Mouse (Mus musculus) retina, adult 2 months (tissue): ENCODE measurements around the gene Adcy7.

Experiments used
- DNase-seq: peaks from one replicate; pipeline ENCODE4 v3.0.0-alpha.2; 2012; ENCODE audit warnings: low read depth, low spot score

Gene Adcy7

DNA sequence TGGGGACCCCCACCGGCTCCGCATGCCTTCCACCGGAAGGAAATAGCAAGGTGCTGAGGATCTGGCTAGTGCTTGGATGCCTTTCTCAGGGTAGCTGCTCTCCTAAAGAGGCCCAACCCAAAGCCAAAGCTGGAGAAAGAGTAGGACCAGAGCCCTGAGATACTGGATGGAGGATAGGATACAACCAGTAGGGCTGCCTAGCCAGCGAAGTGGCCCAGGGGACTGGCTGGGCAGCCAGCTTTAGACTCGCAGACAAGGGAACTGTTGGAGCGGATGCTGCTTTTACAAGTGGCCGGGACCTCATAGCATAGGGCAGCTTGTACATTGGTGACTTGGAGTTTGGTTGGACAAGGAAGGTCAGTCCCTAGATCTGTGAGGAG lies 838 bp downstream of the Adcy7 start:
- DNase-seq, result no peak

DNA sequence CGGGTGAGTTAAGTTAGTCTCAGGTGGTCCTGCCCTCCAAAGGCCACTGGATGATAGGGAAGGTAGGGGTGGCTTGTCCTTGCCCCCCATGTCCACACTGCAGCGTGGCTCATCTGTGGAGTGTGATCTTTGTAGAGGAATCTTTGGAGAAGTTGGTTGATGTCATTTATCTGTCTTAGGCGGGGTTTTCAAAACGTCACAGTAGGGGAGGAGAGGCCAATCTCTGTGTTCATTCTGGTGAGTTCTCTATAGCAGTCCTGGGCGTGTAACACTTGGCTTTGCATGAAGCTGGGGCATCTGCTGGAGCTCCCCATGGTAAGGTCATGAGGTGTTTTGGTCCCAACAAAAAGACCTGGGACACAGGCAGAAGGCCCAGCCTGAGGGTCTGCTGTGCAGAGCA lies 1.9 kb downstream of the Adcy7 start:
- DNase-seq, result no peak

DNA sequence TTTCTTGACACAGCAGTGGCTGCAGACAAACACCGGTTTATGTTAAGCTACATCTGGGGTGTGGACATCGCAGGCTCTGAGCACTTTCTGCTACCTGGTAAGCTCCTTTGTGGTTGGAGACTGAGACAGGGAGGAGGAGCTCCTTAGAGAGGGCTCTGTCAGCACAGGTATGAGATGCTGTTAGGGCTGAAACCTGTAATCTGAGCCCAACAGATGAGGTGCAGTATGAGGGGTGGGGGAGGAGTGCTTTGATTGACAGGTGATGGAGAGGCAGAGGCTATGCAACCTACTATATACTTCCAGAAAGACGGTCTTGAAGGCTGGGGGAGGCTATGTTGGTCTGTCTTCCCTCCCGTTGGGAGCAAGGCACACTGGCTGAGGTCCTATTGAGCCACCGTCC lies 7.0 kb downstream of the Adcy7 start:
- no peak for DNase-seq

DNA sequence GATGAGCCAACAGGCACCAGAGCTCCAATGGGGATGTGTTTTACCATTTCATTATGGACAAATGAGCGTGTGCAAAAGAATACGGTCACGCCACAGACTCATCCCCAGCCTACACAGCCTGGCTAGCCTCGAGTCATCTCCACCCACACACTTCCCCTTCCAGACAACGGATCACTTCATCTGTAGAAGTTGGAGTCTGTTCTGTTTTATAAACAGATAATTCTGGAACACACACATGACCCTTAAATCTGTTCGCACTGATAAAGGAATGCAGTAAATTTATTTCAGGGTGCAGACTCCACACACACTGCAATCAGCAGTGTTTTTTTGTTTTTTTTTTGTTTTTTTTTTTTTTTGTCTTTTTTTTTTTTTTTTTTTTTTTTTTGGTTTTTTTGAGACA lies 7.5 kb downstream of the Adcy7 start:
- DNase-seq, result no peak

DNA sequence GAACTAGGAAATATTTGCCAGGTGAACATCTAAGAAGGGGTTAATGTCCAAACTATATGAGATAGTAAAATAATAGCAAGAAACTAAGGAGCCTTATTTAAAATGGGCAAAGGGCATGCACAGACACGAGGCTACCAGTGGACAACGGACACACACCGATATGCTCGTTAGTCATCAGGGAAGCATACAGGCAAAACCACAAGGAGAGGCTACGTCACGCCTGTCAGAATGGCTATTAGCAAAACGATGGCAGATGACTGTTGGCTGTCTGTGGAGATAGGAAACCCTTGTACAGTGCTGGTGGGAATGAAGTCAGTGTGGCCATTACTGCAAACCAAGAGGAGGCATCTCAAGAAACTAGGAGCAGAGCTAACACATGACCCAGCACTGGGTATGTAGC lies 8.7 kb downstream of the Adcy7 start:
- DNase-seq, result no peak

DNA sequence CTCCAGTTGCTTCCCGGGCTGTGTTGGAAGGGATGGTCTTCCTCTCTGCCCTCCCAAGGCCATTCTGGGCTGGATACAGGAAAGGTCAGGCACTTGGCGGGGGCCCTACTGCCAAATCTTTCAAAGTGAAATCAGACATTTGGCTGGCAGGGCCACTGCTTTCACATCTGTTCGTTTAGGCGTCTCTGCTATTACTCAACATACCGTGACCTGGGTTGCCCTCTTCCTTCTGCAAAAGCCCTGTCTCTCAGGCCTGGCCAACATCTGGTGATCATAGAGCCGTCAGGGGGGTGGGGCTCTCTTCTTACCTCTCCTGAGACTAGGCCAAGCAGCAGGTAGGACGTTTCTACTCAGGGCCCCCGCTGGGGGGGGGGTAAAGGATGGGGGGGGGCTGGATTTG lies 10.5 kb downstream of the Adcy7 start:
- no peak for DNase-seq

DNA sequence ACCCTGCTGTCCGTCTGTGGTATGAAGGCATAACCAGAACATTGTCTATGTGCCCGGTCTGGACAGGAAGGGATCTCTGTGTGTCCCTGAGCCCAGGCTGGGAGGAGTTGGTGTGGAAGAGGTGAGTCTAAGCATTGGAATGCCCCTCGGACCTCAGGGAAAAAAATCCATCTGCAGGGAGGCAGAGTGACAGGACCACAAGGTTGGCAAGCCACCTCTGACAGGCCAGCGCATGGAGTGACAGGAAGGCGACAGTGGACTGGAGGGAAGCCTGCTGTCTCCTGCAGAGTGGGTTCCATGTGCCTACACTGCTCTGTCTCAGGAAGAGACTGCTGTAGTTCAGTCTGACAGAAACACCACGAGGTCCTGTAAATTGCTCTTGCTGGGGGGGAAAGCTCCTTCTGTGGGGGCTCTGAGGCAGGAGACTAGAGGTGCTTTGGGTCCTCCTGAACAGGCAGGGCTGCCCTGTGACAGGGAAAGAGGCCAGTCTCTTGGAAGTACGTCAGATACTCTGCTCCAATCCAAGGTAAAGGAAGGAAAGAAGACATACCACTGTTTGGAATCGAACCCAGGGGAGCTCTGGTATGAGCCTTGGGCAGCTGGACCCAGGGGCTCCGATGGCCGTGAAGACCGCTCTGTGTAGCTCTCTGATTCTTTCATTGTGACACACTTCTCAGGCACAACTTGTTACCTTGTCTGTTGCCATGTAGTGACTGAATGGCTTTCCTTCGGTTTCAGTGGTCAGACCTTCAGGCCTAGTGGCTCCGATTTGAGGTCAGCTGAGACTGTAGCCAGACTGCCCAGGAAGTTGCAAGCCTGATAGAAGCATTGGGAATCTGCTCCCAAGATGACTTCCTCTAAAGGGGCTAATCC lies 11.3 kb downstream of the Adcy7 start:
- no peak for DNase-seq

DNA sequence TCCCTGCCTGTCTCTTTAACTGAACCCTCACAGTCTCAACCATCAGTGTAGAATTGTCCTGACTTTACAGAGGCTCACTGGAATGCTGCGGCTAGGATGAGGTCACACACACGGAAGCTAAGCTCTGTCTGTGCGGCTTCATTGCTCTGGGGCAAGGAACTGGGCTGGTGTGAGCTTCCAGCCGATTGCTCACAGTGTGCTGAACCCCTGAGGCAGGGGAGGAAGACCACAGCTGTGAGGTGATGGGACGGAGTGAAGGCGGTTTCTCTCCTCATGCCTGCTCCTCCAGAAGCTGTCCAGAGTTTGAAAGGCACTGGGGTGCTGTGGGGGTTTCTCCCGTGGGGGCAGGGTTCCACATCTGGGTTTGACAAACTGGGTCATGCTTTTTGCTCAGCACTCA lies 12.5 kb downstream of the Adcy7 start:
- no peak for DNase-seq

DNA sequence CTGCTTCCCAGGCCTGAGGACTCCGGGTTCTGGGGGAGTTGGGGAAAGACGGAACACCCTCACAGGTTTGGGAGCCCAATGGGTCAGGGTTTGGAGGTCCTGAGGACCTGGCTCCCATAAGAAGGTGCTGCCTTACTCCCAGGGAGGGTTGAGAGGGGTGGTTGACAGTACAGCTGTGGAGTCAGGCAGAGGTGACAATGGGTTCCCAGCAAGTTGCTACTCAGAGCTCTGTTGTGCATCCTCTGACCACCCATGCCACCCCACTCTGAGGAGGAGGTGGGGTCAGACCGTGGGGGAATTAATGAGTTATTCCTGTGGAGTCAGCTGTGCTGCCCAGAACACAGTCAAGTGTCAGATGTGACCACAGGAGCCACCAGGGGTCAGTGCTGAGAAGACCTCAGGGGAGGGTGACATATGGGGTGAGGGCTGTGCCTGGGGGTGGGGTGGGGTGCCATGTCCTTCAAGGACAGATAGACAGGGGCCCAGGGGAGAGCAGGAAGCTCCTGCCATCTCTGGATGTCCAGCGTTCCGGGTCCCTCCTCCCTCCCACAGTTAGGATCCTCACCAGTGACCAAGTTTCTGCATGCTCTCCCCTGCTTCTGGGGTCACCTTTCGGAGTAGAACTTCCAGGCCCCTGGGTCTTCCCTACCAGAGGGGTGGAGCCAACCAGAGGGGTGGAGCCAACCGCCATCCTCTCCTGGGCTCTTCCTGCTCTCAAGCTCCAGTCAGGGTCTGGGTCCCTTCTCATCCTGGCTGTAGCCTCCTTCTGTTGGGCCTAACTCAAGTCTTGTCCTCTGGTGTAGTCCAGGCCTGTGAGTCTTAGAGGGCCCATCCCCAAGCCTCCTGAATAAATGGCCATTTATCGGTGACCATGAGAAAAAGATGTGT lies 13.5 kb downstream of the Adcy7 start:
- DNase-seq, result no peak

DNA sequence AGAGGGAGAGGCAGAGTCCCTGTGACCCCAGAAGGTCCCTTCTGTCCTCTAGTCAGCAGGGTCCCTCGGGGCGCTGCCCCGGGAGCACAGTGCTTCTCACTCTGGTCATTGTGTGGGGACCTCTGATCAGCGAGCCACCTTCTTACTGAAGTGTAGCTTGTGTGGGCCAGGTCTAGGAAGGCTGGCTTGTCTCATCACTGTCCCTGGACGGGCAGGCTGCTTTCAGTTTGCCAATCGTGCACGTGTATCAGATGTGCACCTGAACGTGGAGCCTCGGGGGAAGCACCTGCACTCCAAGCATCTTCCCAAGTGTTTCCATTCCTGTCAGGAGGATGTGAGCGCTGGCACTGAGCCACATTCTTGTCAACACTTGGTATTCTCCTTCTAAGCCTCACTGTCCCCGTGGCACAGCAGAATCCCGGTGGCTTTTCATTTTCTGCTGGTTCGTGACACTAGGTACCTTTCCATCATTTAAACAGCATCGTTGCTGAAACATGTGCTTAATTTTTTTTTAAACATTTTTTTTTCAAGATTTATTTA lies 14.3 kb downstream of the Adcy7 start:
- DNase-seq, result no peak

DNA sequence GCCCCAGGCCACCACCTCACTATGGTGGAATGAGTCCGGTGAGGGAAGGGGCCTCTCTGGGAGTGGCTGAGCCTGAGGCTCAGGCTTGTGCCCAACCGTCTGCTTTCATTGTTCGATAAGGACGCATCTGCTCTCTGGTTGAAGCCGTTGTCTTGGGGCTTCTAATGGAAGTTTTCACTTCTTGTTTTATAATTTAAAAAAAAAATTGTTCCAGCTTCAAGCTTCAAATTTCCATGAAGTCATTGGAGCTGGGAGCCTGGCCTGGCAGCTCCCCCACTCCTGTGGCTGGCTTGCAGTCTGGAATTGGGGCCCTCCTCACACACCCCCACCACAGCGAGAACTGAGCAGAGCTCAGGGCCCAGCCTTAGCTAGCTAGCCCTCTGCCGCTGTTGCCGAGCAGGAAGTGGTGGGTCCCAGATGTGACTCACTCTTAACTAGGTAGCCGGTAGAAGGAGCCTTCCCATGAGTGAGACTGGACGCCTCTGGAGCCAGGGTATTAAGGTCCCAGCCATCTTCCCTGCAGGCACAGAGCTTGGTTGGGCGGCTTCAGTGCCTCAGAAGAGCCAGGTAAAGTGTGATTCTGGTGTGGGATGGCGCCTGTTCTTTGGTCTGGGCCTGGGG lies 16.5 kb downstream of the Adcy7 start:
- no peak for DNase-seq

DNA sequence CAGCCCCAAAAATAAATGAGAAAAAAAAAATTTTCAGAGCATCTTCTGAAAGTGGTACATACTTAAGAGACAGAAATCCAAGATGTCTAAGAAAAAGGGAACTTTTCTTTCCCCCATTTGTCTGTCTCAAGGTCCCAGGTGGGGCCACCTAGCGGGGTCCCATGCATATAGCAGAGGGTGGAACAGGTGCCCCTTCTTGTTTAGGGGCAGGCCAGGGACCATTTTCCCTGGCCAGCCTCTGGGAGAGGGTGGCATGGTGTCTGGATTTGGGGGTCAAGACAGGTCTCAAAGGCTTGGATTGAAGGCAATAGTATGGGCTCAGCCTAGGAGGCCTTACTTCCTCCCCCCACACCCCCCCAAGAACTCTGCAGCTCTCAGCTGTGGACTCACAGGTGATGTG lies 17.7 kb downstream of the Adcy7 start:
- DNase-seq, result no peak

DNA sequence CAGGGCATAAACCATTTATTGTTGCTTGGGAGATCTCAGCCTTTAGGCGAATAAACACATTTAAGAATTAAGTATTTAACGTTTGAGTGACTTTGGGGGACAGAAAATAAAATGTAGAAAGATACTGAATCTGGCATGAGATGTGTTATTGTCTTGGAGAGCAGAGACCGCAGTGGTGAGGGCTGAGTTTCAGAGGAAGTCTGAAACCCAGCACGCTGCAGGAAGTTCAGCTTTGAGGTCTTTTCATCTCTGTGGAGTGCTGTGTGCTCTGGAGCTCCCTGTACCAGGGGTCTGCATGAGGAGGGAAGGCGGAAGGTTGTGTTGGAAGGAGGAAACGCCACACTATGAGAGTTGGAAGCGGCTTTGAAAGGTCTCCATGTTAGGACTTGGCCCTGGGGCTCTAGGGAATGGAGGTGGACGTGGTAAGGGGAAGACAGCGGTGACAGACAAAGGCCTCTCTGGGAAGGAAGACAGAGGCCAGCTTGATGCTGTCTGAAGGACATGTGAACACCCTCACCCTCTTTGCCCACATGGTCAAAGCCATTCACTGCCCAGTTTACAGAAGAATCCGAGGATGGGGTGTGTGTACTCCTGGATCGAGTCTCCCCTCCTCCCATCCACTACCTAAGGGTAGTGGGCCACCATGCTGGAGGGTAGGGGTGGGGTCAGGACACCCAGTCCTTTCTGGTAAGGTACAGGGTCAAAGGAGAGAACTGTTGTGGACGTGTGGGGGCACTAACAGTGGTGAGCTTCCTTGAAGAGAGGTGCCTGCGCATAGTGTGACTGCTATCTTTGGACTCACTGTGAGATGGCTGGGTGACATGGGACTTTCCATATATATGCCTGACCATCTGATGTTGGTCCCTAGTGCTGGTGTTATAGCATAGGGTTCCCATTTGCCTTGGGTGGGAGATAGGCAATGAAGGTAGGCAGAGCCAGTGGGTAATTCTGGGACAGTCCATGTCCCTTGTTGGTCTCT lies 18.4 kb downstream of the Adcy7 start:
- DNase-seq, result no peak

DNA sequence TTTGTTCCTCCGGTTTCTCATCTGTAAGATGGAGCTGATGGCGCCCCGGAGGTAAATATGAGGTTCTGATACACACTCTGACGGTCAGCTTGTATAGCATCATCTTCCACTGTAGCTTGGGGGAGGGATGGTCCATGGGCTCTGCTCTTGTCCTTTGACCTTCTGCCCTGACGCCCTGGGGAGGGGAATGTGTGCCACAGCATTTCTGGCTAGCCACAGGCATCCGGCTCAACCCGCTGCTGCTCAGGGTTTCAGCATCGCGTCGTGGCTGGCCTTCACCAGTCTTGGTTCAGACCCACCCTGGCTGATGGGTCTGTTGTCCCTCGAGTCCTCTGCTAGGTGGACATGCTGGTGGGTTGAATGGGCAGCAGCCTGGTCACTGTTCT lies 19.1 kb downstream of the Adcy7 start:
- no peak for DNase-seq

DNA sequence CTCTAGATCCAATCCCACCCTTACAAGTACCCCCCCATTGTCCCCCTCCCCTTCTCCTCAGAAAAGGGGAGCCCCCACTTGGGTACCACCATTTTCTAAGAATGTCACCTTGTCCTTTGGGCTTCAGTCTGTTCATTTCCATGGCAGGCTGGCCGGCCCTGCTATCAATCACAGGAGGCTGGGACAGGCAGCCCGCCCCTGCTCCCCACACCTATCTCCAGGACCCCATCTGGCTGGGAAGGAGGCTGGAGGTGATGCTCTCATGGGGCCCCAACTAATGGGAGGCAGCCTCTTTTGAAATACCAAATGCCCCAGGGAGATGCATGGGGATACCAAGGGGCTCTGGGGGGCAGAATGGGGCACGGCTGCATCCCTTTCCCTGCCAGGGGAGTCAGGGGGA lies 20.7 kb downstream of the Adcy7 start:
- no peak for DNase-seq

DNA sequence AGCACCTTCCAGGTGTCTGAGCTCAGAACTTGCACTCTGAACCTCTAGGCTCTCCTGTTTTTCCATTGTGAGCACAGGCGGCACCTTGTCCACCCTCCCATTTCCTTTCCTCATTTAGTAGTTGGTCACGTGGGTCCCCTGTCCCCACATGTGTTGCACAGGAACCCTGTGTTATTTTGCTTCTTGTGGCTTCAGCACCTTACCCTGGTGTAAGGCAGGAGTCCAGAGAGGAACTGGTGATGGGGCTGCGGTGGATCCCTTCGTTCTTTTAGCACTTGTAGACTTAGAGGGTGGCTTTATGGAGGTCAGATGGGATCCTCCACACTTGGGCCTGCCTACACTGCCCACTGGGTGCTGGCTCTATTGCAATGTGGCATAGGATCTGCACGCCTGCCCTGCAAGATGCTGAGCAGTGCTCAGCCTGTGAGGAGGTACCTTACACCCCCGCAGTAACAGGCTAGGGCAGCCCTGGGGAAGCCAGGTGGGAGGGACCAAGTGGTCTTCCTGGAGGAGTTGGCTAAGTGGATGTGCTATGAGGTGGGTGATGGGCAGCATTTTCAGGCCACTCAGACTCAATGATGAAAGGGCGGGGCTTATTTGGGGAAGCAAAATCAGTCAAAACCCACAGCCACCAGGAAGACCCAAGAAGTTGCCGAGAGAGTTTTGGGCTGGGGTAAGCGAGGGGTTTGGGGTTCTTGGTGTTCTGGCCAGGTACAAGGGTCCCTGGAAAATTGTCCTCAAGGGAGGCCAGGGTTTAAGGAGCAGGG lies 21.6 kb downstream of the Adcy7 start:
- DNase-seq, result no peak

DNA sequence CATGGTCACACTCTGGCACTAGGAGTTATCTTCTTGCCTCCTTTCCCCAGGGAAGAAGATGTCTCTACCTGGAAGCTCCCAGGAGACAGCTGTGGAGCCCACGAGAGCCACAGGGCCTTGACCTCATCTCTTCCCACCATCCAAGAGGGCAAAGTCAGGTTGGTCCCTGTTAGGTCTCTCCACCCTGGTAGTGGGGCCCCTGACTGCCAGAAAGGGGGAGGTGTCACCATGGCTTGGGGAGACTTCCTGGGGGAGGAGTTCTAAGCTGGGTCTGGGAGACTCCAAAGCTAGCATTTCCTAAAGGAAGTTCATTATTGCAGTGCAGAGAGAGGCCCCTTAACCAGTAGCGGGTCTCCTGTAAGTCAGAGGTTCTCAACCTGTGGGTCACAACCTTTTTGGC lies 22.8 kb downstream of the Adcy7 start:
- no peak for DNase-seq

DNA sequence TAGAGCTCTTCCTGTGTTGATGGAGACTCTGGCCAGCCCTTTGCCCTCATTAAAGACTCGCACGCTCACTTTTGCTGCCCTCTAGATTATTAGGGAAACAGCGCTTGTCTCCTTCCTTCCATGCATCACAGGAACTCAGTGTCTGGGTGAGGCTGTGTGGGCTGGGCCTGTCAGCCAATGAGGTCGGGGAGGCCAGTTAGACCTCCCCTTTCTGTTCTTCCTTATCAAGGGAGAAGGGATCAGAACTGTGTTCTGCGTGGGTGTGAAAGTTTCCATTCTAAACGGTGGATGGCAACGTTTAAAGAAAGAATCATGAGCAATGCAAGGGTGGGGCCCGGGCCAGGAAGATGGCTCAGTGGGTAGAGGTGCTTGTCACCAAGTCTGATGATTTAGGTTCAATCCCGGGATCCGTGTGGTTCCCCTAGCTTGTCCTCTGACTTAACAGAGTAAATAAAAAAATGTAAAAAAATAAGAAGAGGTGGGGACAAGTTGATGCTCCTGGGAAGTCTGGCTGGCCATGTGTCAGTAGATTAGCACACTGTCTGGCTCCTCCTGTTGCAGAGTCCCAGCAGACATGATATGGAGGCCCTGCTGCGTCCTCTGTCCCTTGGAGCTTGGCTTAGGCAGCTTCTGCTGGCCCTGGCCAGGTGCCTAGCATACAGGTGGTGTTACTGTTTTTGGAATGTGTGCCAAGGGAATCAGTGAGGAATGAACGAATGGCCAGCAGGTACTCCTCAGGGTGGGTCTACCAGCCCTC lies 26.0 kb downstream of the Adcy7 start:
- no peak for DNase-seq

DNA sequence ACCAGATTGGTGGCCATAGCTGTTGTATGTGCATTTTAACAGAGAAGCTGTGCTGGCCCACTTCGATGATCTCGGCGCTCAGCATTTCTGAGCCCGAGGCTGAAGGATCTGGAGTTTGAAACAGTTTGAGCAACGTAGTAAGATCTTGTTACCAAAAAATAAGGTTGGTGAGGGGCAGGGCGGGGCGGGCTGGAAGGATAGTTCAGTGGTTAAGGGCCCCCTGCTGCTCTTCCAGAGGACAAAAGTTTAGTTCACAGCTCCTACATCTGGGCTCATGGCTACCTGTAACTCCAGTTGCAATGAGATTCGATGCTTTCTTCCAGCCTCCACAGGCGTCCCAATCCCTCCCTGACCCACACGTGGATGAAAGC lies 26.5 kb downstream of the Adcy7 start:
- no peak for DNase-seq
